Mouse (Mus musculus): Measurements from ENCODE around the gene Ttll4.

Ttll4 gene

DNA sequence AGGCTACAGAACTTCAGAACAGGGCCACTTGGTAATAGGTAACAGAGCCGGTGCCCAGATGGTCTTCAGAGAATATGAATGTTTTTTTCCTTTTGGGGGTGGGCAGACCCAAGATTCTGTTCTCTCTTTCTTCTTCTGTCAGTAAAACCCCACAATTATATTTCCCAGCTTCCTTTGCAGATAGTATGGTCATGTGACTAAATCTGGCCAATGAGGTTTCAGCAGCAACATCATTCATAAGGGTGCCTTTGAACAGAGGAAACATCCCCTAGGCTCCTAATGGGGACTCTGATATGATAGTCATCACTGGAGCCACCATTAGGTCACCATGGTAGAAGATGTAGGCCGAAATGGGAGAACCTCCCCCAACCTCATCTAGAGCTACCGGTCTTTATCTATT lies 91.3 kb downstream of the Ttll4 start:
- DNase-seq (ENCODE audit: low read depth, low spot score): no peak
